Mouse (Mus musculus) bone marrow macrophage, adult 2 months (primary cell): Measurements from ENCODE around the gene Mettl2. TPM values are rescaled to one million over a fixed set of nuclear protein-coding genes. Genes with fewer than 3 reads are reported as not detected.

Source experiments
- H3K27ac ChIP-seq: 2 replicates; pipeline ENCODE4 v1.5.1; 2012; ENCODE audit warnings: low read depth, low read length; ENCODE audit not compliant: insufficient read depth
- H3K4me1 ChIP-seq: 2 replicates; pipeline ENCODE4 v1.6.1; 2012; ENCODE audit warnings: low read length; ENCODE audit not compliant: control insufficient read depth, insufficient read depth
- H3K4me3 ChIP-seq: 2 replicates; pipeline ENCODE4 v1.5.1; 2012; ENCODE audit warnings: mild to moderate bottlenecking, low read length, moderate library complexity; ENCODE audit not compliant: insufficient read depth
- CTCF ChIP-seq: IDR thresholded peaks from 2 replicates; pipeline ENCODE4 v1.5.1; 2012; ENCODE audit warnings: low read depth, mild to moderate bottlenecking, low read length, moderate library complexity
- POLR2A ChIP-seq: IDR thresholded peaks from 2 replicates; pipeline ENCODE4 v1.6.1; 2012; ENCODE audit warnings: mild to moderate bottlenecking, low read depth, low read length, borderline replicate concordance
- polyA plus RNA-seq: library from polyadenylated mRNA; stranded (reverse); fragments of >200 nt; gene quantifications from 2 replicates; pipeline ENCODE4 v1.2.4, GENCODE M21; 2012; ENCODE audit not compliant: missing spikeins, insufficient read depth, insufficient read length

Mettl2 gene
- polyA plus RNA-seq, 1 experiment, result 13.6 TPM

DNA sequence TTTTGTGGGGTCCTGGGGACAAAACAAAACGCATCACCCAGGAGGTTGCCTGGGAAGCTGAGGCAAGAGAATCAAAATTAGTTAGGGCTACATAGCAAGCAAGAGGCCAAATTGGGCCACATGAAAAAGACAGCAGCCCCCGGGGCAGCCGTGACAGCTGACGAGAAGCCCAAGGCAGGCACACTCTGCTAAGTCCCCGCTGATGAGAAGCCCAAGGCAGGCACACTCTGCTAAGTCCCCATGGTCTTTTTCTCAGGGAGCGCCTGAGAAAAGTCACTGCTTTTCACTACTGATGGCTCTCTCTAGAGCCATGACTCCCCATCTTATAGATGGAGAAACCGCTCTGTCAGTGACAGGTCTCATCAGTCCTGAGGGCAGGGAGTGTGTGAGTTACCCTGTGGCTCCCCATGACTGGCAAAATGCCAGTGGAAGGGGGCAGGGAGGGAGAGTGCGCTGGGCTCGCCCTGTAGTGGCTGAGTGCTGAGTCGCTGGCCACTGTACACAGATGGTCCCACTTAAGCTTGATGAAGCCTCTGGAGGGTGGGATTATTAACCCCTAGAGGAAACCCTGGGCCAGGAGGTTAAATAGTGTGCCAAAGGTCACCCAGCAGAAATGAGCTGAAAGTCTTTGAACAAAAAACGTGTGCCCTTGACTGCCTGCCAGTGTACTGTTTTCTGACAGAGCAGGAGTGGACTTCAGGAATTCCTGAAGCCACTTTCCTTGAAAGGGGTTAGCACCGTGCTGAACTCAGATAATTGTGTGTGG, 27.0 kb downstream of the Mettl2 start:
- H3K27ac ChIP-seq, result no peak overlapping the region
- no peak for TF ChIP-seq POLR2A
- no peak for TF ChIP-seq CTCF
- no peak overlapping the region for H3K4me3 ChIP-seq
- H3K4me1 ChIP-seq, result peaks cover 2% of the 10 kb centered on the region; the same call in 1 of the 2 replicates

- no peak overlapping the region for H3K4me3 ChIP-seq
- H3K4me1 ChIP-seq, result peaks cover 2% of the 10 kb centered on the region; the same call in 1 of the 2 replicates
- TF ChIP-seq POLR2A (no peak), CTCF (no peak)
- H3K27ac ChIP-seq, result no peak overlapping the region
Measured at GRCm38 (mm10) chr11:105155915-105156314, 29.7 kb downstream of the Mettl2 start.

GRCm38 (mm10) chr11:105156748-105157267, 30.6 kb downstream of the Mettl2 start:
- Histone ChIP-seq H3K4me1 (no peaks in the 10 kb centered on the region), H3K27ac (no peak overlapping the region), H3K4me3 (no peak overlapping the region)
- TF ChIP-seq POLR2A (no peak), CTCF (no peak)

GRCm38 (mm10) chr11:105158047-105158446, 31.8 kb downstream of the Mettl2 start:
- H3K27ac ChIP-seq, result no peak overlapping the region
- TF ChIP-seq POLR2A (no peak), CTCF (no peak)
- H3K4me1 ChIP-seq, result no peaks in the 10 kb centered on the region
- H3K4me3 ChIP-seq, result no peak overlapping the region

- TF ChIP-seq CTCF, result no peak
- TF ChIP-seq POLR2A, result no peak
- Histone ChIP-seq H3K27ac (no peak overlapping the region), H3K4me3 (no peak overlapping the region), H3K4me1 (no peaks in the 10 kb centered on the region)
Measured at GRCm38 (mm10) chr11:105159673-105160360, 33.6 kb downstream of the Mettl2 start.

- no peak overlapping the region for H3K27ac ChIP-seq
- H3K4me3 ChIP-seq, result no peak overlapping the region
- H3K4me1 ChIP-seq, result no peaks in the 10 kb centered on the region
- TF ChIP-seq POLR2A, result no peak
- no peak for TF ChIP-seq CTCF
Measured at GRCm38 (mm10) chr11:105161411-105161810, 35.2 kb downstream of the Mettl2 start.

DNA sequence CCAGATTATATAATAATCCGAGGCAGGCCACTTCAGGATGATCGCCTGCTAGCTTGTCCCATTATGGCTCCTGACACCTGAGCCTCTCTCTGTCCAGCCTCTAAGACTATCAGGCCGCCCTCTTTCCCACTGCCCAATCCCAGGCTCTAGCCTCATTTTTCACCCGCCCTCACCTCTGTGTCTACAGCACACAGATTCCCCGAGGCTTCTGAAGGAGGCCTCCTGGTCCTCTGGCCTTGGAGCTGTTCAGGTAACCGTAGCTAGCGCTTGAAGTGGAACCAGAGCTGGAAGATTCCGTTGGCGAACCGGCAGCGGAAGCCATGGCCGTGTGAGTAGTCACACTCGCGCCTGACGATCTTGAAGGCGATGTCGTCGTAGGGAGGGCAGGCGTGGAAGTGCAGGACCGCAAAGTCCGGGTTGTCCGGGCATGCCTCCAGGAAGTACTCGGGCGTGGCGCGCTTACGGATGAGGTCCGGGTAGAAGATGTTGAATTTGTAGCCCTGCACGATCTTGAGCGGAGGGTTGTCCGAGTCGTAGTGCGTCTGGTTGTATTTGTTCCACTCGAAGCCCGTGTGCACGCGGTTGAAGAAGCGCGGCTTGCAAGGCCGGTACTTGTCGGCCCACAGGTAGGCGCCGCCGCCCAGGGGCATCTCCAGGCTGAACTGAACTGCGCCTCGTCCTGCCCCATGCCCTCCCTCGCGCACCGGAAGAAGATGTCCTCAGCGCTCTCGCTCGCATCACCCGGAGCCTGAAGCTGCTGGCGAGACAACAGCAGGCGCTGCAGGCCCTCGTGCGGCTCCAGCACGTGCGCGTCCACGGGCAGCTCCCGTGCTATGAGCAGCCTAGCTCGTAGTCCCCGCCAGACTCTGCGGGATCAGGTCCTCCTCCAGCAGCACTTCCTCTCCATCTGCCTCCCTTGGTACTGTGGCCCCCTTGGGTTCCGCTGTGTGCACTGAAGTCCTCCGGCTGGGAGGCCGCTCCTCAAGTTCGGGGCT, 38.6 kb downstream of the Mettl2 start:
- no peaks in the 10 kb centered on the region for H3K4me1 ChIP-seq
- H3K27ac ChIP-seq, result no peak overlapping the region
- TF ChIP-seq POLR2A, result no peak
- TF ChIP-seq CTCF, result no peak
- H3K4me3 ChIP-seq, result no peak overlapping the region

GRCm38 (mm10) chr11:105166780-105167179, 40.6 kb downstream of the Mettl2 start:
- Histone ChIP-seq H3K27ac (no peak overlapping the region), H3K4me3 (no peak overlapping the region), H3K4me1 (peaks cover 2% of the 10 kb centered on the region; the same call in 1 of the 2 replicates)
- TF ChIP-seq CTCF, result no peak
- TF ChIP-seq POLR2A, result no peak

DNA sequence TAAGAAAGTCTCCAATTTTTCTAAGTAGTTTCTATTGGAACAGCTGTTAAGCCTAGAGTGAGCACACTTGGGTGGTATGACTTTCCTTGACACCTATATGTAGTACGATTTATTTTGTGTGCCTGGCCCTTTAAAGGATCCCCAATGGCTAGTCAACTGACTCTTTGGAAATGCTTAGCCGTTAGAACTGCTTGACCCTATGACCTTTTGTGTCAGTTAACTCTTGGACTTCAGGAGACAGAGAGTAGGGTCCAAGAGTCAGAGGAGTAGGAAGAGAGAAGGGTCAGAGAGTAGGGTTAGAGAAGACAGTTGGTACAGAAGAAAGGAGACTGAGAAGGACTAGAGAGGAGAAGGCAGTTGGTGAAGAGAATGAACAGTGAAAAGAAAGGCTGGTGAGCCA, 52.3 kb downstream of the Mettl2 start, which contains the start of gene Tlk2:
Gene Tlk2 (plus strand): TSS at position 292 of the 400 bp plus-strand sequence.
- TF ChIP-seq CTCF (no peak), POLR2A (no peak)
- Histone ChIP-seq H3K4me3 (no peak within 1 kb of the TSS), H3K27ac (no peak within 1 kb of the TSS), H3K4me1 (peaks cover 8% of the 10 kb centered on the region; the same call in 1 of the 2 replicates)
